Mouse (Mus musculus) embryonic facial prominence, embryonic 14.5 days (tissue): ENCODE measurements at regions not wholly inside any gene's neighbourhood (a gene's known extent, or its start where the extent isn't known, plus 50 kb on each side); places are given as distances from the start of the nearest gene placed in this dataset.

Experiments
- ATAC-seq: fragments of 200-750 bp; cut with Nextera tagmentation; 2 replicates; pipeline ENCODE4 v1.8.0; 2017; ENCODE audit warnings: low read depth, moderate number of reproducible peaks, moderate TSS enrichment
- DNase-seq: peaks from one replicate; pipeline ENCODE4 v3.0.0-alpha.2; 2015; ENCODE audit warnings: low spot score
- H3K27ac ChIP-seq: fragments of 300-500 bp; sonication (generic); replicated peaks from 2 replicates; pipeline ENCODE4 v1.5.1; 2014; ENCODE audit warnings: low read depth, mild to moderate bottlenecking, low read length, moderate library complexity
- H3K27me3 ChIP-seq: fragments of 300-500 bp; sonication (generic); replicated peaks from 2 replicates; pipeline ENCODE4 v1.6.1; 2014; ENCODE audit warnings: low read length; ENCODE audit not compliant: control insufficient read depth, insufficient read depth
- H3K36me3 ChIP-seq: fragments of 300-500 bp; sonication (generic); 2 replicates; pipeline ENCODE4 v1.6.1; 2014; ENCODE audit warnings: low read length, mixed read lengths; ENCODE audit not compliant: control insufficient read depth, insufficient read depth
- H3K4me1 ChIP-seq: fragments of 300-500 bp; sonication (generic); 2 replicates; pipeline ENCODE4 v1.6.1; 2014; ENCODE audit warnings: antibody characterized with exemption, low read length; ENCODE audit not compliant: control insufficient read depth, insufficient read depth
- H3K4me2 ChIP-seq: fragments of 300-500 bp; sonication (generic); 2 replicates; pipeline ENCODE4 v1.6.1; 2014; ENCODE audit warnings: low read depth, mild to moderate bottlenecking, low read length, moderate library complexity, mixed read lengths
- H3K4me3 ChIP-seq: fragments of 300-500 bp; sonication (generic); 2 replicates; pipeline ENCODE4 v1.5.1; 2014; ENCODE audit warnings: low read depth, mild to moderate bottlenecking, low read length
- H3K9ac ChIP-seq: fragments of 300-500 bp; sonication (generic); 2 replicates; pipeline ENCODE4 v1.6.1; 2014; ENCODE audit warnings: low read depth, mild to moderate bottlenecking, low read length, moderate library complexity, mixed read lengths
- H3K9me3 ChIP-seq: fragments of 300-500 bp; sonication (generic); 2 replicates; pipeline ENCODE4 v1.6.1; 2016; ENCODE audit warnings: low read length; ENCODE audit not compliant: control insufficient read depth
- WGBS: fragments of 180-500 bp; shearing (Covaris S2); extraction: QIAGEN DNeasy Blood & Tissue Kit; methylation state at CpG from one replicate; pipeline ENCODE4 v1.1.7; 2014; 5-methylcytosine and 5-hydroxymethylcytosine counted together

DNA sequence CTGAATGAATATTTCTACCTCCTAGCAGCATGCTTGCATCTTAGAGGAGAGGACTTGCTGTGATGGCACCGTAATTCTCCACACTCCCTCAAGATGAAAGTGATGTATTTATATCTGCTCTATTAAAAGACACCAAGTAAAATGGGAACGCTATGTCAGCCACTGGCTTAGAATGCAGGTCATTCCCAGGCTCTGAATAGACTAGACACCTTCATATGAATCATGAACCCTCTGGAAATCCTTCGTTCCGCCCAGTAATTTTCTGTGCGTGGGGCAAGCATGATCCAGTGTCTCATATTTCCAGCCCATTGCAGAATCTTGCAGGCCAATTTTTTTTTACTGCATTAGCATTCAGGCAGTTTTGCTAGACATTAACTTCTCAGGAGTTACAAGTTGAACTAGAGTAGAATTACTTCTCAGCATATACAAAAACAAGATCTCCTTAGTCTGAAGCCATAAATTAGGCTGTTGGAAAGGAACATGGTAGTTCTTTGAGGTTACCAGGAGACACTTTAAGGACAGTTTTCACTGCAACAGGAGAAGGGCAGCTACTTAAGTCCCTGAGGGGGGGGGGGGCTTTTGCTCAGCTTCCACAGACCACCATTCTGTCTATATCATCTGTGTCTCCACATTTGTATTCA, 134.7 kb upstream of the Rai2 start:
- 66% methylated on average over 5 of the region's 5 CpGs for WGBS
- ATAC-seq (no peak), DNase-seq (peak; percentile 5)
- Histone ChIP-seq H3K9ac (no peak overlapping the region), H3K4me3 (no peak overlapping the region), H3K4me2 (no peak overlapping the region), H3K36me3 (no peaks in the 10 kb centered on the region), H3K9me3 (no peaks in the 10 kb centered on the region), H3K27ac (no peak overlapping the region), H3K4me1 (no peaks in the 10 kb centered on the region), H3K27me3 (peaks cover 9% of the 10 kb centered on the region)

GRCm38 (mm10) chrX:161583872-161584271, 133.0 kb upstream of the Rai2 start:
- Histone ChIP-seq H3K9me3 (no peaks in the 10 kb centered on the region), H3K9ac (no peak overlapping the region), H3K27me3 (peaks cover 4% of the 10 kb centered on the region; the same call in 1 of the 2 replicates), H3K36me3 (no peaks in the 10 kb centered on the region), H3K4me3 (no peak overlapping the region), H3K4me2 (no peak overlapping the region), H3K27ac (no peak overlapping the region), H3K4me1 (no peaks in the 10 kb centered on the region)
- DNase-seq, result no peak
- no peak for ATAC-seq
- 72% methylated on average over 2 of the region's 2 CpGs for WGBS

- 57% methylated on average over 5 of the region's 5 CpGs for WGBS
- no peaks in the 10 kb centered on the region for H3K9me3 ChIP-seq
- ATAC-seq (no peak), DNase-seq (no peak)
- H3K27ac ChIP-seq, result no peak overlapping the region
- H3K4me1 ChIP-seq, result no peaks in the 10 kb centered on the region
- H3K36me3 ChIP-seq, result no peaks in the 10 kb centered on the region
- H3K27me3 ChIP-seq, result peaks cover 14% of the 10 kb centered on the region
- no peak overlapping the region for H3K4me2 ChIP-seq
- no peak overlapping the region for H3K9ac ChIP-seq
- no peak overlapping the region for H3K4me3 ChIP-seq
Measured at GRCm38 (mm10) chrX:161633869-161634268, 83.0 kb upstream of the Rai2 start.

DNA sequence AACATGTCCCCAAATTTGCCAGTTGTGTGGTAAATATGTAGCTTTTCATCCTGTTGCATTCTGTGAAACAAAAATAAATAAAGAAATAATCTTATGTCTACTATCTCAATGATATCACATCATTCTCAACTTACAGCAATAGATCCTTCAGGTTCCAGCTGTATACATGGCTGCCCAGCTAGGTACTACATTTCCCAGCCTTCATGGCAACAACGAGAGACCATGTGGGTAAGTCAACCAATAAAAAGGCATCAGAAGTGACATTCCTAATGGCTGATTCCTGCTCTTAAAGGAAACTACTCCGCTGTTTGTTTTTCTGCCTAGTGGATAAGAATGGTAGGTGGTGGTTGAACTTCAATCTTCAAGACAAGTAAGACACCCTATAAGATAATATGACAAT, 82.5 kb upstream of the Rai2 start:
- Histone ChIP-seq H3K4me1 (no peaks in the 10 kb centered on the region), H3K27me3 (peaks cover 13% of the 10 kb centered on the region), H3K27ac (no peak overlapping the region), H3K4me3 (no peak overlapping the region), H3K36me3 (no peaks in the 10 kb centered on the region), H3K9ac (no peak overlapping the region), H3K4me2 (no peak overlapping the region), H3K9me3 (no peaks in the 10 kb centered on the region)
- DNase-seq, result no peak
- 0 out of 2 replicates have a peak, but pooled peaks have one; percentile 37 for ATAC-seq
- WGBS, result 77% methylated on average over 2 of the region's 2 CpGs

DNA sequence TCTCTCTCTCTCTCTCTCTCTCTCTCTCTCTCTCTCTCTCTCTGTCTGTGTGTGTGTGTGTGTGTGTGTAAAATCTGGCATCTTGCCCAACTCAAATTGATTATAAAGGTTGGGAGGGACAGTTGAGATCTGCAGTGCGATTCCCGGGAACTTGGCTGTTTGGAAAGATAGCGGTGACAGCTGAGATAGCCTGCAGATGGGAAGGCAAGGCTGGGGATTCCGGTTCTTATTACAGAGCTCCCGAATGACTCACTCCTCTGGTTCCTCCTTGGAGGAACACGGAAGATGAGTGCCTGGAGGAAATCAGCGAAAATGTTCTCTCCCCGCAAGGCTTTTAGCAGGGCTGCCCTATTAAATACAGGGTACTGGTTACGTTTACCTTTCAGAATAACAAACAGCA, 81.2 kb upstream of the Rai2 start:
- Histone ChIP-seq H3K36me3 (no peaks in the 10 kb centered on the region), H3K4me3 (no peak overlapping the region), H3K9ac (no peak overlapping the region), H3K4me2 (no peak overlapping the region), H3K9me3 (no peaks in the 10 kb centered on the region), H3K4me1 (no peaks in the 10 kb centered on the region), H3K27me3 (peaks cover 11% of the 10 kb centered on the region), H3K27ac (no peak overlapping the region)
- no peak for ATAC-seq
- DNase-seq, result peak; percentile 30
- 41% methylated on average over 9 of the region's 9 CpGs for WGBS

GRCm38 (mm10) chrX:161653106-161653505, 63.8 kb upstream of the Rai2 start:
- H3K27me3 ChIP-seq, result peaks cover 8% of the 10 kb centered on the region
- H3K27ac ChIP-seq, result no peak overlapping the region
- 64% methylated on average over 2 of the region's 2 CpGs for WGBS
- DNase-seq (no peak), ATAC-seq (no peak)
- no peaks in the 10 kb centered on the region for H3K36me3 ChIP-seq
- H3K9ac ChIP-seq, result no peak overlapping the region
- H3K4me2 ChIP-seq, result no peak overlapping the region
- H3K4me3 ChIP-seq, result no peak overlapping the region
- H3K4me1 ChIP-seq, result no peaks in the 10 kb centered on the region
- H3K9me3 ChIP-seq, result no peaks in the 10 kb centered on the region

DNA sequence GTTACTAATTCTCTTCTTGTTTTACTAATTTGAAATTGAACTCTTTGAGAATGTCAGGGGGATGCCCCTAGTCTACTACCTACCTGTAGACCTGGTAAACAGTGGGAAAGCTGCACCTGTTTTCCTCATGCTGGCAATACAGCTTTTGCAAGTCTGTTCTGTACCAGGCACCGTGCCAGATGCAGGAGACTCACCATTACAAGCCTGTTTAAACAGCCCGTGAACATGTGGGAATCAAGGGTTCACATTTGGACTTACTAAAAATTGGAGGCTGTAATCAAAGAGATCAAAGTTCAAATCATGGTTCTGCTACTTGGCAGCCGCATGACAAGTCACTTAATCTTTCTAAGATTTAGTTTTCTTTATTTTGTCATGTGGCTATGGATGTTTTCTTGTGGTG, 56.8 kb upstream of the Rai2 start:
- H3K9ac ChIP-seq, result no peak overlapping the region
- H3K4me3 ChIP-seq, result no peak overlapping the region
- no peaks in the 10 kb centered on the region for H3K36me3 ChIP-seq
- ATAC-seq, result no peak
- H3K27ac ChIP-seq, result no peak overlapping the region
- H3K4me2 ChIP-seq, result no peak overlapping the region
- no peak for DNase-seq
- H3K9me3 ChIP-seq, result no peaks in the 10 kb centered on the region
- H3K27me3 ChIP-seq, result peaks cover 4% of the 10 kb centered on the region
- 66% methylated on average over 3 of the region's 3 CpGs for WGBS
- H3K4me1 ChIP-seq, result no peaks in the 10 kb centered on the region

DNA sequence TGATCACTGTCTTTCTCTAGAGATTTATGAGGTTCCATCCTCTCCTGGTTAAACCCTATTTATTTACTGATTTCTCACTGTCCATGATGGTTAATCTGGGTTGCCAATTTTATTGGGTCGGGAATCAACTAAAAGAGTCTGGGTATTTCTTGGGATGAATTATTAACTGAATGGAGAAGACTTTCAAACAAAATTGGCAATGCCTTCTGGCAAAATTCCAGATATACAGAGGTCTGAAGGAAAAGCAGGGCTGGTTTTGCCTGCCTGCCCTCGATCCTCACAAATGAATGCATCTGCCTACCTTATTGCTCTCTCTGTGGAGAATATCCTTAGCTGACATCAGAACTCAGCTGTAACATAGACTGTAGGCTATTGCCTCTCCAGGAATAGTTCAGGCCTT, 54.9 kb upstream of the Rai2 start:
- Histone ChIP-seq H3K4me2 (no peak overlapping the region), H3K9me3 (no peaks in the 10 kb centered on the region), H3K27ac (no peak overlapping the region), H3K36me3 (no peaks in the 10 kb centered on the region), H3K27me3 (peaks cover 4% of the 10 kb centered on the region), H3K9ac (no peak overlapping the region), H3K4me1 (no peaks in the 10 kb centered on the region), H3K4me3 (no peak overlapping the region)
- DNase-seq, result no peak
- WGBS, result 85% methylated on average over 2 of the region's 2 CpGs
- ATAC-seq, result no peak
